Mouse (Mus musculus): ENCODE data around the gene 1700067K01Rik. TPM values are rescaled to one million over a fixed set of nuclear protein-coding genes. Genes with fewer than 3 reads are reported as not detected.

1700067K01Rik gene
- under 1 TPM in 1 of 2 experiments, not detected in 1; 0.20 TPM for total RNA-seq (2021)
- long read RNA-seq, experiment 1: 0 reads
- long read RNA-seq, experiment 2: 0 reads

DNA sequence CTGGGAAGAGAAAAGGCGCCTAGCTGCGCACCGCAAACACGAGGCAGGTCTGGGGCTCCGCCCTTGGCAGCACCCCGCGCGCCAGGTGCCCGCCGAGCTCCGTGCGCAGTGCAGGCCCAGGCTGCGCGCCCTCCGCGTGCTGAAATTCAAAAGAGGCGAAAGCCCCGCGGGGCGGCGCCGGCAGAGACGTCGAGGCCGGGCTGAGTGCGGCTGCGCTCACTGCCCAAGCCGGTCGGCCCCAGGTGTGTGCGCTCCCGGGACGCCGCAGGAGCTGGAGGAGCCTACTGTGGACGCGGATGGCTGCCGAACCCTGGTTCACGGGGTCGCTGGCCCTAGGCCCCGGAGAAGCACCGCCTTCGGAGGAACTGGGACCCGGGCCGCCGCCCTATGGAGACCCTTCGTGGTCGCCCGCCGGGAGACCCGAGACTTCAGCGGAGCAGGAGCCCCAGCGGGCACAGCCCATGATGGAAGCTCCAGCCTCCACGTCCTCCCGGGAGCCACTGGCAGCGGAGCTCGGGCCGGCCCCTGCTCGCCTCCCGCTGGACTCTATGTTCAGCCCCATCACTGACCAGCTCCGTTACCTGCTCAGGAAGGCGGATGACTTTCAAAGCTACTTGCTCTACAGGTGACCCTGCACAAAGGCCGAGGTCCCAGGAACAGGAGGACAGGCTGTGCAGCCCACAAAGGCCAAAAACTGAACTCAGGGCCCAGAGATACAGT, at the start of gene 1700067K01Rik:
Gene 1700067K01Rik (plus strand): TSS at position 222 of the 720 bp plus-strand sequence.
- no peak for DNase-seq

- no peak for DNase-seq
Observed at GRCm38 (mm10) chr8:83954749-83955105, 46.6 kb upstream of the 1700067K01Rik start.

DNA sequence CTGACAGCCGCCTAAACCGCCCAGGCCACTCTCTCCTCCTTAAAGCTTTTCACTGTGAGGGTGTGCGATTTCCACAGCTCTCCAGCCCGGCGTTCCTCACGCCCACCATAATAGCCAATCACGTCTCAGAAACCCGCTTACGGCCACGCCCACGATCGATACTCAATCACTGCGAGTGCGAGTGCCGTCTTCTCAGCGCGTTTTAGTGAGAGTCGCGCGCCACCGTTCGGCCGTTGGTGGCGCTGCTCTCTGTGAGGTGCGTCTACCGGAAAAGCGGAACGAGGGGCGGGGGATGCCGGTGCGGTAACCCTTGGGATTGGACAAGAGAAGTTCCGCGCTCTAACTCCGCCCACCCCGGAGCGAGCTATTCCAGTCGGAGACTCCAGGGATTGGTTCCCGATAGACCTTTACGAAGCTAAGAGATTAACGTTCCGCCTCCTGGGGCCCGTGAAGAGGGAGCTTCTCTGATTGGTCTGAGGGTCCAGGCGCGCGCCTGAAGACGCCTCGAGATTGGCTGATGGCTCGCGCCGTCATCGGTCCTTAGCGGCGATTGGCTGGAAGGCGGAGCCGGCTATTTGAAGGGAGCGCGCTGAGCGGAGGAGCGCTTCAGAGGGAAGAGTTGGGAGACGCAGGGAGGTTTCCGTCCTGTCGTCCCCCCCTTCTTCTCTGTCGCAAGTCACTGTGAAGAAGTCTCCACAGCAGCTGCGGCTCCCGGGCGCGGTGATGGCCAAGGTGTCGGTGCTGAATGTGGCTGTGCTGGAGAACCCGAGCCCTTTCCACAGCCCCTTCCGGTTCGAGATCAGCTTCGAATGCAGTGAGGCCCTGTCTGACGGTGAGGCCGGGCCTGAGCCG, 46.0 kb upstream of the 1700067K01Rik start, which contains the start of the genes Gm10644 and Asf1b:
Gene Gm10644 (minus strand): TSS at position 100 of the 852 bp plus-strand sequence.
Gene Asf1b (plus strand): TSS at position 402 of the 852 bp plus-strand sequence.
- DNase-seq: peak; percentile 96 to 99

GRCm38 (mm10) chr8:83955958-83956218, 45.4 kb upstream of the 1700067K01Rik start:
- no peak for DNase-seq

DNA sequence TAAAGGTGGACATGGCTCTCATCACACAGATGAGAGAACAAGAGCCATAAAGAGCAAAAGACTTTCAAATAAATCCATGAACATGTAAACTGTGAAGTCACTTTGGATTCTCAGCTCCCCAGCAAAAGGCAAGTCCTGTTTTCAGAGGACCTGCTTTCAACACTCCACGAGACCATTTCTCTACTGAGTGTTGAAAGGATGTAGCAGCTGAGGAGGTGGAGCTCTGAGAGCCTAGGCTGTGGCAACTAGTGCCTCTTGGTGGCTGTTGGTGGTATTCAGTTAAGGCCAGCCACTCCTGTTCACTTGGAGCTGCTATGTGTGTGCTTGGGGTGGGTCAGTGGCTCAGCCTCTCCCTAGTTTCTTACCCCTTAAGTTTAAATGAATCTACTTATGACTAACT, 44.5 kb upstream of the 1700067K01Rik start:
- DNase-seq: peak in 1 of 2 experiments; percentile 18

- peak; percentile 75 to 85 for DNase-seq
Observed at GRCm38 (mm10) chr8:83964015-83964765, 37.1 kb upstream of the 1700067K01Rik start.

- no peak for DNase-seq
Observed at GRCm38 (mm10) chr8:83967701-83968100, 33.6 kb upstream of the 1700067K01Rik start.

- DNase-seq: no peak
Observed at GRCm38 (mm10) chr8:83971121-83971520, 30.2 kb upstream of the 1700067K01Rik start.

DNA sequence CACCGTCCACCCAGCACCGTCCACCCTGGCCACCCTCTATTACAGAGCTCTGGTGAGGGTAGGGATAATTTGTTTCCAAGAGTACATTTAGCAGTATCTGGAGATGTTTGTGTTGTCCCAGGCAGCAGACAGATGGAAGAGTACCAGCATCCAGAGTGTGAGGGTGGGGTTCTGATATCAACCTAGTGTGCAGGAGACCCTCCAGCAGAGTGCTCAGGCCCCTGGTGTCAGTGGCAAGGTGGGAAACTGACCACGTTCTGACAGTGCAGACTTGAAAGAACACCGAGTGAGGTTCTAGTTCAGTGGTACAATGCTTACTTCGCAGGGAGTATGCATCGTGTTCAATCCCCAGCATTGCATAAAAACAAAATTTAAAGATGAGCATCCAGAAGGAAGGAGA, 29.6 kb upstream of the 1700067K01Rik start:
- DNase-seq: no peak

DNA sequence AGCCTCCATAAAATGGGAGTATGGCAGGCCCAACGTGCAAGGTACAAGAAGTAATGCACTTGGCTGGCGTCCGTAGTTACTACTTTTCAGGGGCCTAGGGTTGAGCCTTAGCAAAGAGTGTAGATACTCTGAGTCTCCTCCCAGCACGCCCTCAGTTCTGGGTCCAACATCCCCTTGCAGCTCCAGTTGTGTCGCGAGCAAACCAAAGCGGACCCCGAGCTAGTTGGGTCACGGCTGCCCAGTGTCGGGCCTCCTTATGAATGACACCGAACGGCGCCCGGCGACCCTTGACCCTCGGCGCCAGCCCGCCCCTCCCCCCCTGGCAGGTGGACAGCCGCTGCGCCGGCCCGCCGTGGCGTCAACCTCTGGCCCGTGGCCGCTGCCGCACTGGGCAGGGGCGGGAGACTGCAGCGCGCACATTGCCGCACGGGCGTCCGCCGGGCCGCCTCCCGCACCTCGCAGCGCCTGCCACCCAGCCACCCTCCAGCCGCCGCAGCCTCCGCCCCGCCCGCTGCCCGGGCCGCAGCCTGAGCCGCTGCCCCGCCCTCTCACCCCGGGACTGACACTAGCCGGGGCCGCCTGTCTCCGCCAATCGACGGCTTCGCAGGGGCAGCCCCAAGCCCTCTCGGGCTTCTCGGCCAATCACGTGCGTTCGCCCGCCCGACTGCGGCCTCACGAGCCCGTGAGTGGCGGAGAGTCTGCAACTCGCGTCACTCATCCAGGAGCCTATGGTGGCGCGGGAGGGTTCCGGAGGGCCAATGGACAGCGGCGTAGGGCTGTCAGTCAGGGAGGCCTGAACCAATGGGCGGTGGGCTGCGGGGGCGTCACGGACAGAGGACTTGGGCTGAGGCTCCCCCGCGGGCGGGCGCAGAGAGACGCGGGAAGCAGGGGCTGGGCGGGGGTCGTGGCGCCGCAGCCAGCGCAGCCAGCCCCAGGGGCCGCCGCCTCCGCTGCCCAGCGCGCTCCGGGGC, 28.9 kb upstream of the 1700067K01Rik start, which contains the start of gene Prkaca:
Gene Prkaca (plus strand): TSS at position 844 of the 971 bp plus-strand sequence.
- peak; percentile 96 to 100 for DNase-seq

DNA sequence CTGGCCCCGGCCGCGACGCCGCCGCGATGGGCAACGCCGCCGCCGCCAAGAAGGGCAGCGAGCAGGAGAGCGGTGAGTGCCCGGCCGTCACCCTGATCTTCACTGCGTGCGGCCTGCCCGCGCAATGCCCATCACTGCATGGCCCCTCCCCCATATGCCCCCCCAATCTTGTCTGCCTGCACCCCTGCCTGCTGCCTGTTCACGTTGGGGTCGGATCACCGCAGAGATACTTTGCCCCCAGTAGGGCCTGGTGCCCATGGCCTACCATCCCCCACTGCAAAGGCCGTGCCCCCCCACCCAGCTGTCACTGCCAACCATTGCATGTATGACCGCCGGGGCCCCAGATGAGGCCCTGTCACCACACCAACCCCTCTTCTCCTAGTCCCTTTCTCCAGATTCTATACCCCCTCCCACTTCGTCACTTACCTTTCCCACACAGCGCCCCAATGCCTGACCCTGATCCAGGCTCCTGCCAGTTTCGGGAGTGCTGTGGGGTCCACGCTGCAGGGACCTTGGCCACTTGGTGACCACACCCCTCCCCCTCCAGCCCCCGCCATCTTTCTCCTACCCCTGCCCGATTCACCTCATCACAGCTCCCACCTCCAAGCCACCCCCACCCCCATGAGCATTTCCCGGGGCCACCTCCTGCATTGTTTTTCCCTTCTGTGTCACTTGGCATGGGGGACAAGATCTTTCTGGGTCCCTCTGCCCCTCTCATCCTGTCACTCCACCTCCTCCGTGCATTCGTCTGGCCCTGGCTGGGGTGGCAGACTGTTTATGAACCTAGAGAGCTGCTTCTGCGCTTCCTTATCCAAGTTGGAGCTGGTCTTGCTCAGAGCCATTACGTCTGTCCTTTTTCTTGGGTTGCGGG, 27.9 kb upstream of the 1700067K01Rik start:
- peak in 1 of 2 experiments; percentile 36 for DNase-seq

- no peak for DNase-seq
Observed at GRCm38 (mm10) chr8:83974521-83974920, 26.8 kb upstream of the 1700067K01Rik start.

DNA sequence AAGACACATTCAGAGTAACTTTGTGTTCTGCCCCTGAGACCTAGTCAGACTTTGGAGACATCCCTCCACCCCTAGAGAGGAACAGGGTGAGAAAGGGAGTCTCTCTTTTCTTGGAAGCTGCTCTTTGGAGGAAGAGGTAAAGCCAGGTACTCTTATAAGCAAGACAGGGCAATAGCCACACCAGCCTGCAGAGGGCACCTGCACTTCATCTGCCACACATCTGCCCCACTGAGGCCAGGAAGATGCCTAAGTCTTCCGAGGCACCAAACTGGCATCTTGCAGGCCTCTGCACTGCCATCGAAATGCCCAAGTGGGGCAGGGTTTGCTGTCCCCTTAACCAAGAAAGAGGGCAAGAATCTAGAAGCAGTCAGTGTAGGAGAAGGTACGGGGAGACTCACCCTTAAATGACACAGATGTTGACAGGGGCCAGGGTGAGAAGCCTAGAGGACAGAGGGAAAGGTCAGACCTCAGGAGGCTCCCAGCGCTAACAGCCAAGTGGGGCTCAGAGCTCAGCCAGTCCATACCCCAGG, 25.1 kb upstream of the 1700067K01Rik start:
- DNase-seq: no peak

GRCm38 (mm10) chr8:83976779-83977350, 24.4 kb upstream of the 1700067K01Rik start:
- no peak for DNase-seq

GRCm38 (mm10) chr8:83977646-83978045, 23.7 kb upstream of the 1700067K01Rik start:
- peak; percentile 51 to 57 for DNase-seq

GRCm38 (mm10) chr8:83978200-83978599, 23.1 kb upstream of the 1700067K01Rik start:
- DNase-seq: no peak

GRCm38 (mm10) chr8:83980250-83980649, 21.1 kb upstream of the 1700067K01Rik start:
- peak; percentile 68 to 85 for DNase-seq

DNA sequence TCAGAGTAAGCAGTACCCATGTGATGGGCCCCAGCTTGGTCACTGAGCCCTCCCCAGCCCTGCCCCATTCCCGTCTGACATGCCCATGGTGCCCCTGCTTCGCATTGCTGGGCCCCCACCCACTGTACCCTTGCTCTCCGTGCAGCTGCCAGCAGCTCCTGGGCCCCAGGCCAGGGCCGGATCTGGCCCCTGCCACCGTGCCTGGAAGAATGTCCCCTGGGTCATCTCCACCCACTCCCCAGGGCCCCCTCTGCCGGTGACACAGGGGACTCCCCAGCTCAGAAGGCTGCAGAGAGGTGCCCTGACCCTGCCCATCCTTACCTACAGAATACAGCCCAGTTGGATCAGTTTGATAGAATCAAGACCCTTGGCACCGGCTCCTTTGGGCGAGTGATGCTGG, 20.5 kb upstream of the 1700067K01Rik start:
- DNase-seq: peak; percentile 80 to 86

DNA sequence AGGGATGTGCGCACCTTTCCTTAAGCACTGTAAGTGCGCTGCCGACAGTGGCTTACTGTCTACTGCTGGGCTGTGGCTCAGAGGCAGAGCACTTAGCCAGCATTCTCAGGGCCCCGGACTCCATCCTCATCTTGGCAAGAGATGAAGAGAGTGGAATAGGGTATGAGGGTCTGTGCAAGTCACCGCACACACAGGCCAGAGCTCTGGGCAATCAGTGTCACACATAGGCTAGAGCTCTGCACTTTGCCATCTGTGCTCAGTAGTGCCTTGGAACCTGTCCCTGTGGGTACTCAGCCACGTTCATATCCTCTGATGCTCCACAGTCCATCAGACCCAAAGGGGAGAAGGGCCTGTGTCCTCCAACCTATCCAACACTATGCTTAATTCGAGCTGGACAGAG, 19.8 kb upstream of the 1700067K01Rik start:
- no peak for DNase-seq
